Mouse (Mus musculus) forebrain, embryonic 14.5 days (tissue): ENCODE measurements around the gene Mrpl44. TPM values are rescaled to one million over a fixed set of nuclear protein-coding genes. Genes with fewer than 3 reads are reported as not detected.

Experiments
- ATAC-seq: fragments of 200-750 bp; cut with Nextera tagmentation; 2 replicates; pipeline ENCODE4 v1.8.0; 2017; ENCODE audit warnings: mild to moderate bottlenecking, moderate library complexity
- DNase-seq: peaks from one replicate; pipeline ENCODE4 v3.0.0-alpha.2; 2015; ENCODE audit warnings: low spot score
- H3K27ac ChIP-seq: fragments of 300-500 bp; sonication (generic); 2 replicates; pipeline ENCODE4 v1.5.1; 2014; ENCODE audit warnings: low read depth, mild to moderate bottlenecking, control low read depth, low read length, moderate library complexity
- H3K27me3 ChIP-seq: fragments of 300-500 bp; sonication (generic); replicated peaks from 2 replicates; pipeline ENCODE4 v1.6.1; 2014; ENCODE audit warnings: low read length, control low read depth, mixed read lengths; ENCODE audit not compliant: control insufficient read depth, insufficient read depth
- H3K36me3 ChIP-seq: fragments of 300-500 bp; sonication (generic); 2 replicates; pipeline ENCODE4 v1.6.1; 2014; ENCODE audit warnings: low read length, control low read depth; ENCODE audit not compliant: control insufficient read depth, insufficient read depth
- H3K4me1 ChIP-seq: fragments of 300-500 bp; sonication (generic); 2 replicates; pipeline ENCODE4 v1.6.1; 2014; ENCODE audit warnings: antibody characterized with exemption, low read length, control low read depth; ENCODE audit not compliant: control insufficient read depth, insufficient read depth
- H3K4me2 ChIP-seq: fragments of 300-500 bp; sonication (generic); 2 replicates; pipeline ENCODE4 v1.6.1; 2014; ENCODE audit warnings: mild to moderate bottlenecking, control low read depth, low read length
- H3K4me3 ChIP-seq: fragments of 300-500 bp; sonication (generic); 2 replicates; pipeline ENCODE4 v1.5.1; 2014; ENCODE audit warnings: low read depth, low read length, control low read depth
- H3K9ac ChIP-seq: fragments of 300-500 bp; sonication (generic); 2 replicates; pipeline ENCODE4 v1.6.1; 2014; ENCODE audit warnings: mild to moderate bottlenecking, low read length, control low read depth, moderate library complexity
- H3K9me3 ChIP-seq: fragments of 300-500 bp; sonication (generic); replicated peaks from 2 replicates; pipeline ENCODE4 v1.6.1; 2016; ENCODE audit warnings: low read length, control low read depth, mixed read lengths; ENCODE audit not compliant: control insufficient read depth
- WGBS: fragments of 180-500 bp; shearing (Covaris S2); extraction: QIAGEN DNeasy Blood & Tissue Kit; methylation state at CpG from one replicate; pipeline ENCODE4 v1.1.7; 2014; 5-methylcytosine and 5-hydroxymethylcytosine counted together
- polyA plus RNA-seq: library from polyadenylated mRNA; unstranded; fragments of >200 nt; fragmentation: Nextera tagmentation; extraction: Ambion mirVana; gene quantifications from 2 replicates; pipeline ENCODE4 v1.2.1, GENCODE M21; 2014

Mrpl44 gene
- polyA plus RNA-seq, 1 experiment from 2014 or later = 42.7 TPM

GRCm38 (mm10) chr1:79752015-79752695, 23.7 kb upstream of the Mrpl44 start:
- no peaks in the 10 kb centered on the region for H3K4me1 ChIP-seq
- 89% methylated on average over 7 of the region's 7 CpGs for WGBS
- no peak overlapping the region for H3K9ac ChIP-seq
- H3K4me3 ChIP-seq = no peak overlapping the region
- H3K4me2 ChIP-seq = no peak overlapping the region
- no peaks in the 10 kb centered on the region for H3K27me3 ChIP-seq
- H3K27ac ChIP-seq = no peak overlapping the region
- H3K9me3 ChIP-seq = no peaks in the 10 kb centered on the region
- no peak for ATAC-seq
- H3K36me3 ChIP-seq = no peaks in the 10 kb centered on the region
- DNase-seq = no peak

GRCm38 (mm10) chr1:79752714-79753340, 23.0 kb upstream of the Mrpl44 start:
- H3K27me3 ChIP-seq = no peaks in the 10 kb centered on the region
- H3K9me3 ChIP-seq = no peaks in the 10 kb centered on the region
- no peak overlapping the region for H3K27ac ChIP-seq
- DNase-seq (no peak), ATAC-seq (no peak)
- WGBS = 92% methylated on average over 4 of the region's 4 CpGs
- no peaks in the 10 kb centered on the region for H3K4me1 ChIP-seq
- no peaks in the 10 kb centered on the region for H3K36me3 ChIP-seq
- H3K4me2 ChIP-seq = no peak overlapping the region
- no peak overlapping the region for H3K4me3 ChIP-seq
- no peak overlapping the region for H3K9ac ChIP-seq

GRCm38 (mm10) chr1:79753456-79753855, 22.4 kb upstream of the Mrpl44 start:
- WGBS = 98% methylated on average over 3 of the region's 3 CpGs
- no peaks in the 10 kb centered on the region for H3K9me3 ChIP-seq
- H3K27ac ChIP-seq = no peak overlapping the region
- no peaks in the 10 kb centered on the region for H3K27me3 ChIP-seq
- DNase-seq = no peak
- no peak for ATAC-seq
- no peak overlapping the region for H3K4me3 ChIP-seq
- H3K4me2 ChIP-seq = no peak overlapping the region
- H3K9ac ChIP-seq = no peak overlapping the region
- no peaks in the 10 kb centered on the region for H3K4me1 ChIP-seq
- no peaks in the 10 kb centered on the region for H3K36me3 ChIP-seq

DNA sequence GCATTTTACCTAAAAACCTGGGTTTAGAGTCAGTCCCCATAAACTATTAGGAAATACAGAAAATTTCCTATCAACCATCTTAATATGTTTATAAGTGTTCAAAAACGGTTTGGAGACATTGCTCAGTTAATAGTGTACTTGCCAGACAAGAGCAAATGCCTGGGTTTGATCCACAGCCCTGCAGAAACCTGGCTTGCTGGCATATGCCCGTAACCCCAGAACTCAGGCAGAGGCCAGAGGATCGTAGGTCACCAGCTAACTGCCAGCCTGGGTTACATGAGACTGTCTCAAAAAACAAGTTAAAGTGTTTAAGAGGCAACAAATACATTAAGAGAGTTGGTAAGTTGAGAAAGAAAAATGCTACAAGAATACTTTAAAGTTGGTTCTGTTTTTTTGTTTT, 20.9 kb upstream of the Mrpl44 start:
- H3K9ac ChIP-seq = no peak overlapping the region
- H3K27ac ChIP-seq = no peak overlapping the region
- H3K4me1 ChIP-seq = peaks cover 3% of the 10 kb centered on the region
- H3K36me3 ChIP-seq = no peaks in the 10 kb centered on the region
- H3K4me2 ChIP-seq = no peak overlapping the region
- WGBS = 88% methylated on average over 3 of the region's 3 CpGs
- no peak for ATAC-seq
- no peaks in the 10 kb centered on the region for H3K27me3 ChIP-seq
- no peak overlapping the region for H3K4me3 ChIP-seq
- DNase-seq = no peak
- no peaks in the 10 kb centered on the region for H3K9me3 ChIP-seq

- H3K4me3 ChIP-seq = no peak overlapping the region
- no peak overlapping the region for H3K9ac ChIP-seq
- H3K4me2 ChIP-seq = no peak overlapping the region
- no peak for ATAC-seq
- peaks cover 5% of the 10 kb centered on the region for H3K4me1 ChIP-seq
- no peaks in the 10 kb centered on the region for H3K36me3 ChIP-seq
- H3K27me3 ChIP-seq = no peaks in the 10 kb centered on the region
- H3K9me3 ChIP-seq = no peaks in the 10 kb centered on the region
- no peak for DNase-seq
- WGBS = 79% methylated on average over 2 of the region's 2 CpGs
- H3K27ac ChIP-seq = no peak overlapping the region
Measured at GRCm38 (mm10) chr1:79755376-79755775, 20.4 kb upstream of the Mrpl44 start.

DNA sequence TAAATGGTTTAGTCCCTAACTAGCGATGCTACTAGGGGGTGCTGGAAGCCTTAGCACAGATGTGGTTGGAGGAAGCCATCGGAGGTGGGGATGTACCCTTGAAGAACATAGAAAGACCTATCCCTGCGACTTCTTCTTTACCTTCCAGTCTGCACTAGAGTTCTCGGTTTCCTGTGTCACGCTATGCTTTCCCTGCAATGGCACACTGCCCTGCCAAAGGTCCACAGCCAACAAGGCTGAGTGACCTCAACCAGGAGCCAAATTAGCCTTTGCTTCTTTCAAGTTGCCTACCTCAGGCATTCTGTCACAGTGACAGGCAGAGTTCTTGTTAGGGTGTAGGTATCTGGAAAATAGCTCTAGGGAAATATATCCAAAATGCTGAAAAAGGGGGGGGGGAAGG, 19.4 kb upstream of the Mrpl44 start:
- Histone ChIP-seq H3K9me3 (no peaks in the 10 kb centered on the region), H3K4me3 (no peak overlapping the region), H3K27me3 (no peaks in the 10 kb centered on the region), H3K27ac (no peak overlapping the region), H3K36me3 (no peaks in the 10 kb centered on the region), H3K4me1 (peaks cover 11% of the 10 kb centered on the region), H3K9ac (no peak overlapping the region), H3K4me2 (no peak overlapping the region)
- ATAC-seq (no peak), DNase-seq (no peak)
- 91% methylated on average over 5 of the region's 5 CpGs for WGBS

DNA sequence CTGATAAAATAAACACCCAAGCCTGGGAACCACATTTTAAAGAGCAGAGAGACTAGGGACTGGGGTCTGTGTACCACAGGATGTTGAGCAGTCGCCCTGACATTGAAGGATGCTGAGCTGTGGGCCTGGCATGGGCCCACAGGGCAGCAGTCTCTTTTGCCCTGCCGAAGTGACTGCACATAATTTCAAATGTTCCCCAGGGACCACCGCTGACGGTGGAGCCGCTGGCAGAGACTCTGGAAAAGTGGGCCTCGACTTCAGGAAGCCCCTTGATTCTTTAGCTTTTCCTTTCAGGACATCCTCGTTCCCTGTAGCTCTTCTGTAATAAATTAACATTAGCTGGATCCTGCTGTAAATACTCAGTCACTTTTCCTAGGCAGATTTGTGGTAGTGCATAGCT, 18.7 kb upstream of the Mrpl44 start:
- no peak overlapping the region for H3K9ac ChIP-seq
- H3K27me3 ChIP-seq = no peaks in the 10 kb centered on the region
- no peak overlapping the region for H3K4me3 ChIP-seq
- H3K4me2 ChIP-seq = no peak overlapping the region
- H3K9me3 ChIP-seq = no peaks in the 10 kb centered on the region
- H3K36me3 ChIP-seq = no peaks in the 10 kb centered on the region
- peaks cover 13% of the 10 kb centered on the region for H3K4me1 ChIP-seq
- H3K27ac ChIP-seq = no peak overlapping the region
- no peak for ATAC-seq
- 77% methylated on average over 7 of the region's 7 CpGs for whole genome bisulfite sequencing
- no peak for DNase-seq

DNA sequence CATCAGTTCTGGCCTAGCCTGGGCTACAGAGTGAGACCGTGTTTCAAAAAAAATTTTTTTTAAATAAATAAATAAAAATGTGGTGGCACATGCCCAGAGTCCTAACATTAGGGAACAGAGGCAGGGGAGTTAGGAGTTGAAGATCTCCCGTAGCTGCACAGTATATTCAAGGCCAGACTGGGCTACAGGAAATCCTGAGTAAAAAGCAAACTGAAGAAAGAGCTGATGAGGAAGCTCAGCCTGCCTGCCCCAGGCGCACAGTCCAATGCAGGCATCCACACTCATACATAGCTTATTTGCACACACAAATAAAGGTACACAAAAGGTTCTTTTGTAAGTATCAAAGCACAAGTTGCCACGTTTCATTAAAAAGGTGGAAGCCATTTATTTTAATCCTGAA, 18.2 kb upstream of the Mrpl44 start:
- peaks cover 14% of the 10 kb centered on the region for H3K4me1 ChIP-seq
- no peak overlapping the region for H3K27ac ChIP-seq
- H3K4me2 ChIP-seq = no peak overlapping the region
- no peak for DNase-seq
- no peak overlapping the region for H3K4me3 ChIP-seq
- no peak for ATAC-seq
- no peaks in the 10 kb centered on the region for H3K36me3 ChIP-seq
- no peak overlapping the region for H3K9ac ChIP-seq
- no peaks in the 10 kb centered on the region for H3K27me3 ChIP-seq
- WGBS = 72% methylated on average over 4 of the region's 4 CpGs
- H3K9me3 ChIP-seq = no peaks in the 10 kb centered on the region

DNA sequence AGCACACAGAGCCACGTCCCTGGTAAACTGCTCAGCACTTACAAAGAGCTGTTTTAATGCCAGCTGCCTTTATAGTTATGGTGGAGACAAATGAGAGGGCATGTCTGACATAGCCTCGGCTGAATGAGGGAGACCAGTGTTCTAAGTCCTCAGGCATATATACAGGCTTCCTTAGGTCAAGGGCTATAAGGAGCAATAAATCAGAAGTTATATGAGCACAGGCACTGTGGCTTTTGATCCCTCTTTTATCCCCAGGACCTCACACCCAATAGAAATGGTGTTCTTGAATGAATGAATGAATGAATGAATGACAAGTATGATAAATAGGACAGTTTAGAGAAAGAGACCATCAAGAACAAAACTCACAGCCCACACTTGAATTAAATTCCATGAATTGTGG, 16.8 kb upstream of the Mrpl44 start:
- Histone ChIP-seq H3K27me3 (no peaks in the 10 kb centered on the region), H3K9me3 (no peaks in the 10 kb centered on the region), H3K4me2 (no peak overlapping the region), H3K27ac (no peak overlapping the region), H3K36me3 (no peaks in the 10 kb centered on the region), H3K9ac (no peak overlapping the region), H3K4me1 (peaks cover 14% of the 10 kb centered on the region), H3K4me3 (no peak overlapping the region)
- no peak for ATAC-seq
- 45% methylated on average over 2 of the region's 2 CpGs for WGBS
- DNase-seq = no peak
